Mouse (Mus musculus) midbrain, embryonic 15.5 days (tissue): ENCODE measurements around the gene Rsph14. TPM values are rescaled to one million over a fixed set of nuclear protein-coding genes. Genes with fewer than 3 reads are reported as not detected.
"Not testable (repeated sequence)": the region's sequence is repeated elsewhere in the genome, so short reads cannot be mapped to it uniquely, and the experiment has no call there.

Experiments
- ATAC-seq: fragments of 200-750 bp; cut with Nextera tagmentation; replicated peaks from 2 replicates; pipeline ENCODE4 v1.8.0; 2017; ENCODE audit warnings: moderate TSS enrichment
- H3K27ac ChIP-seq: fragments of 300-500 bp; sonication (generic); 2 replicates; pipeline ENCODE4 v1.5.1; 2015; ENCODE audit warnings: mild to moderate bottlenecking, inconsistent platforms
- H3K27me3 ChIP-seq: fragments of 300-500 bp; sonication (generic); replicated peaks from 2 replicates; pipeline ENCODE4 v1.6.1; 2015; ENCODE audit warnings: inconsistent platforms
- H3K36me3 ChIP-seq: fragments of 300-500 bp; sonication (generic); replicated peaks from 2 replicates; pipeline ENCODE4 v1.6.1; 2015; ENCODE audit warnings: inconsistent platforms
- H3K4me1 ChIP-seq: fragments of 300-500 bp; sonication (generic); 2 replicates; pipeline ENCODE4 v1.6.1; 2015; ENCODE audit warnings: inconsistent platforms
- H3K4me2 ChIP-seq: fragments of 300-500 bp; sonication (generic); 2 replicates; pipeline ENCODE4 v1.6.1; 2015; ENCODE audit warnings: inconsistent platforms, mild to moderate bottlenecking, moderate library complexity
- H3K4me3 ChIP-seq: fragments of 300-500 bp; sonication (generic); 2 replicates; pipeline ENCODE4 v1.5.1; 2015; ENCODE audit warnings: mild to moderate bottlenecking, inconsistent platforms
- H3K9ac ChIP-seq: fragments of 300-500 bp; sonication (generic); 2 replicates; pipeline ENCODE4 v1.6.1; 2015; ENCODE audit warnings: mild to moderate bottlenecking, inconsistent platforms
- H3K9me3 ChIP-seq: fragments of 300-500 bp; sonication (generic); 2 replicates; pipeline ENCODE4 v1.6.1; 2016; ENCODE audit warnings: inconsistent platforms
- WGBS: fragments of 180-500 bp; shearing (Covaris S2); methylation state at CpG from one replicate; pipeline ENCODE4 v1.1.7; 2015; ENCODE audit warnings: mixed read lengths; 5-methylcytosine and 5-hydroxymethylcytosine counted together
- polyA plus RNA-seq: library from polyadenylated mRNA; unstranded; fragments of >200 nt; fragmentation: Nextera tagmentation; extraction: Ambion mirVana; gene quantifications from 2 replicates; pipeline ENCODE4 v1.2.1, GENCODE M21; 2015

The Rsph14 gene
- polyA plus RNA-seq, 1 experiment from 2014 or later = 1.5 TPM

DNA sequence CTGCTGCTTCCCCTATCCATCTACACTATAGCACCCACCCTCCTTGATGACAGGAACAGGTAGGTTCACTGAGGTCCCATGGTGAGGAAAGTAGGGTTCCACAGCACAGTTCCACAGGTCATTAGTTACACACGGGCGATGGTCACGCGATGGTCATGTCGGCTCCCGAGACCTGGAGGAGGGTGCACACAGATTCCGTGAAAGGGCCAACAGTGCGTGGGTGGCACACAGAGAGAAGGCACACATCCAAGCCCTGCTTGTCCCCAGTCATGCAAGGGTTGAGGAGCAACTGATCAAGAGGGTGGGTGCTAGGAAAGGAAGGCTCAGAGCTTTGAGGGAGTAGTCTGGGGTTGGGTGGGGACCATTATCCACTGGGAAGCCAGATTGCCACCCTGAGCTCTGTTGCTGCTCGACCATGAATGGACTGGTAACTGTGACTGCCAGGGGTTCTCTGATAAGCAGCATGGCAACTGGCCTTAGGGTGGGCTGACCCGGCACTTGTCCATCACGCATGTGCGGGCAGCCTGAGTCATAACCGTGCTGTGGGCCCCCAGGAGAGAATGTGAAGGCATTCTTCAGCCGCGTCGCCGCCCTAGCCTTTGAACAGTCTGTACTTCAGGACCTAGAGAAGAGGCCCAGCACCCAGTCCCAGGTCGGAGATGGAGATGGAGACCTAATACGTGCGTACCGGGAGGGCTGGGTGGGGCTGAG lies 19.1 kb upstream of the Rsph14 start:
- no peak overlapping the region for H3K9ac ChIP-seq
- no peaks in the 10 kb centered on the region for H3K27me3 ChIP-seq
- no peak for ATAC-seq
- H3K9me3 ChIP-seq = no peaks in the 10 kb centered on the region
- 95% methylated on average over 21 of the region's 21 CpGs for WGBS
- H3K4me3 ChIP-seq = no peak overlapping the region
- H3K4me1 ChIP-seq = peaks cover 14% of the 10 kb centered on the region
- H3K27ac ChIP-seq = no peak overlapping the region
- no peak overlapping the region for H3K4me2 ChIP-seq
- H3K36me3 ChIP-seq = no peaks in the 10 kb centered on the region

DNA sequence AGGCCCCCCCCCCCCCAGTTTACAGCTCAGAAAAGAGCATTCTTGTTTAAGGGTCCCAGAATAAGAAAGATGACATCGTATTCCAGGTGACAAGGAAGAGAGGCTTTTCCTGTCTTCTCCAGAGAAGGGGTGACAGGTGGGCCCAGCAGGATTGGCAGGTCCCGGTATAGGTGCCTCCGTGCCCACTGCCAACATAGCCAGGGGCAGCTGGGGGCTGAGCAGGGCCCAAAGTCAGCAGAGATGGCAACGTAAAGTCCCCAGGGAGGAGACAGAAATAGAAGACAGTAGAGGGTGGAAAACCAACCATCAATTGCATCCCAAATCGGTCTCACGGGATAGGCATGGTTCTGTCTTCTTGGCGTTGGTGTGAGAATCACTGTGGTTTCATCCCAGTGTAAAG lies 16.3 kb upstream of the Rsph14 start:
- Histone ChIP-seq H3K4me1 (no peaks in the 10 kb centered on the region), H3K27me3 (no peaks in the 10 kb centered on the region), H3K9me3 (no peaks in the 10 kb centered on the region), H3K4me3 (no peak overlapping the region), H3K27ac (no peak overlapping the region), H3K4me2 (no peak overlapping the region), H3K36me3 (0 out of 2 replicates have a peak, but pooled peaks cover 4% of the 10 kb centered on the region), H3K9ac (no peak overlapping the region)
- WGBS = 91% methylated on average over 7 of the region's 7 CpGs
- no peak for ATAC-seq

DNA sequence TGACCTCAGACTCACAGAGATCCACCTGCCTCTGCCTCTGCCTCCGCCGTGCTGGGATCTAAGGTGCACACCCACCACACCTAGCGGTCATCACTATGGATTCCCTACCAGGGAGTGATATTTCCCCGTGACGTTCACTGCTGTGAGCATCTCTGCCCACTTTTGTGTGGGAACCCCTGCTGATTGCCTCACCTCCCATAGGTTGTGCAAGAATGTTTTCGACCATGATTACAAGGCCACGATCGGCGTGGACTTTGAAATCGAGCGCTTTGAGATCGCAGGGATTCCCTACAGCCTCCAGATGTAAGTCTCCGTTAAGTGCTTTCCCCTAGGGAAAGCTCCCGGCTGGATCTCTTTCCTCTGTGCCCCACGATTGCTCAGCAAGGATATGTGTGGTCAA lies 13.4 kb upstream of the Rsph14 start:
- Histone ChIP-seq H3K9me3 (no peaks in the 10 kb centered on the region), H3K4me3 (no peak overlapping the region), H3K4me2 (no peak overlapping the region), H3K36me3 (0 out of 2 replicates have a peak, but pooled peaks cover 4% of the 10 kb centered on the region), H3K9ac (no peak overlapping the region), H3K4me1 (peaks cover 4% of the 10 kb centered on the region; the same call in 1 of the 2 replicates), H3K27me3 (no peaks in the 10 kb centered on the region), H3K27ac (no peak overlapping the region)
- no peak for ATAC-seq
- 90% methylated on average over 15 of the region's 15 CpGs for WGBS

DNA sequence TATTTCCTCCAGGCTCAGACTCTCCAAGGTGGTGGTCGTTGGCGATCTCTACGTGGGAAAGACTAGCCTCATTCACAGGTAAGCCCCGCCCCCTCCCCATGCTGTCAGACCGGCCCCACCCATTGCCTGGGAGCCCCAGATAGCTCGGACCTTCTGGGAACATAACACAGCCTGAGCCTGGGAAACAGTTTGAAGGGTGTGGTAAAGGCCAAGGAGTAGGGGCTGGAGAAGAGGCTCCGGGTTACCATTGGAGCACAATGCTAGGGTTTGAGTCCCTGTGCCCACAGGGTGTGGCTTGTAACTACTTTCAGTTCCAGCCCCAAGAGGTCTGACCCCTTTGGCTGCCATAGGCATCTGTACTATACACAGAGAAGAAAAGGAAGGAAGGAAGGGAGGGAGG lies 12.1 kb upstream of the Rsph14 start:
- WGBS = 46% methylated on average over 7 of the region's 7 CpGs
- Histone ChIP-seq H3K27me3 (no peaks in the 10 kb centered on the region), H3K4me2 (no peak overlapping the region), H3K4me3 (no peak overlapping the region), H3K4me1 (peaks cover 4% of the 10 kb centered on the region; the same call in 1 of the 2 replicates), H3K27ac (no peak overlapping the region), H3K36me3 (0 out of 2 replicates have a peak, but pooled peaks cover 4% of the 10 kb centered on the region), H3K9me3 (no peaks in the 10 kb centered on the region), H3K9ac (no peak overlapping the region)
- no peak for ATAC-seq

DNA sequence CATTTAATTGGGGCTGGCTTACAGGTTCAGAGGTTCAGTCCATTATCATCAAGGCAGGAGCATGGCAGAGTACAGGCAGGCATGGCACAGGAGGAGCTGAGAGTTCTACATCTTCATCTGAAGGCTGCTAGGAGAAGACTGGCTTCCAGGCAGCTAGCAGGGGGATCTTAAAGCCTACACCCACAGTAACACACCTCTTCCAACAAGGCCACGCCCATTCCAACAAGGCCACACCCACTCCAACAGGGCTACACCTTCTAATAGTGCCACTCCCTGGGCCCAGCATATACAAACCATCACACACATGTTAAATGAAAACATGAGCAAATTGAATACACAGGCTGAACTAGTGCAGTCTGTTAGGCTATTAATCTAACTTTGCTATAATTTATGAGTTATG lies 9.7 kb upstream of the Rsph14 start:
- ATAC-seq, H3K27ac ChIP-seq, H3K4me3 ChIP-seq, H3K9me3 ChIP-seq, H3K27me3 ChIP-seq, H3K9ac ChIP-seq, H3K4me2 ChIP-seq, H3K36me3 ChIP-seq: not testable (repeated sequence)
- peaks cover 18% of the 10 kb centered on the region for H3K4me1 ChIP-seq
- WGBS = 24% methylated on average over 1 of the region's 1 CpGs

DNA sequence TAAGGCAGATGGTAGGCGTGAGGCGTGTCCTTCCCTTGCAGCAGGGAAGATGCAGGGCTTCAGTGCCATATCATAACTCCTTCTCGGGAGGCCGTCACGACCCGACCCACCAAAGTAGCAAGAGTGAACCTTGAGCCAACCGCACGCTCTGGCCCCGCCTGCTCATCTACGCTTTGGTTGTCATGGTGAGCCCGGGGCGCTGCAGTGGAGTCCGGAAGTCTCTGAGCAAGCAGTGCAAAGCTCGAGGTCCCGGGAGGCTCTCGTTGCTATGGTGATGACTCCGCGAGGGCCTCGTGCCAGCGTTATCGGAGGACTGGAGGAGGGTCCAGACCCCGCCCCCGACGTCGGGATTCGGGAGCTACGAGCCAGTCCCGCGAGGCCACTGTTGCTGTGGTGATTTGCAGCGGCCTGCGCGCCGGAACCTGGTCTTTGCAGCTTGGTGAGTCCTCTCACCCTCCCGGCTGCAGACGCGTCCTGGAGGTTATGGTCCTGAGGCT lies 4.5 kb upstream of the Rsph14 start, which contains the start of gene Rab36:
TSS of gene Rab36 (plus strand) at position 176 of the 497 bp plus-strand sequence.
- H3K27ac ChIP-seq = peak within 1 kb of the TSS; percentile 86
- peak; percentile 94 for ATAC-seq
- WGBS = under 1% methylated on average over 36 of the region's 36 CpGs

DNA sequence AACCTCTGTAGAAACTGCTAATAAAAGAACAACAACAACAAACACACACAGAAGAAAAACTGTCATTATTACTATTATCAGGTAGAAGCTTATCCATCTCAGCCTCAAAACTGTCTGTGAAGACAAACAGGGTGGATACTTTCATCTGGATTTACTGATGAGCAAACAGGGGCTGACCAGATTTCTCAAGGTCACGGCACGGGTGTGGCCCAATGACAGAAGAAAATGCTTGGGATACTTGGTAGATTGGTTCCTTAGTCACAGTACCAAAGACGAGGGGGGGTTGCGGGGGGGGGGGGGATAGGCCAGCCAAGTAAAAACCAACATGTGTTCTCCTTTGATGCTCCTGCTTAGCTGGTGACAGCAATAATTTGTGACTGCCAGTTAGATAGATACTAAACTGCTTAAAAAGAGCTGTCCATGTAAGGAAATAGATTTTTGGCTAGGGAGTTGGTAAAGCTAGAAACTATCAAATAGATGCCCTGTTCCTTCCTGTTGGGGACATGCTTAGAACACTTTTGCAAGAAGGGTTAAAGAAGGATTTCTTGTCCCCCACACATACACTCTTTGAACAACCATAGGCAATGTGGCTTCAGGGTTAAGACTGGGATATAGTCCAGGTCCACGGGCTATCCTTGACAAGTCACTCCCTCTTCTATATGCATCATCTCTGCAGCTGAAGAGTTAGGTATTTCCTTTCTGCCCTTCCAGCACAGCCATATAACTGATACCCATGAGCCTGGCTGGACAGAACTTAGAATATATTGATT lies 856 bp downstream of the Rsph14 start:
- no peaks in the 10 kb centered on the region for H3K9me3 ChIP-seq
- 77% methylated on average over 5 of the region's 5 CpGs for WGBS
- ATAC-seq = no peak
- no peak overlapping the region for H3K4me2 ChIP-seq
- peak overlapping the region; percentile 77; the same call in 1 of the 2 replicates for H3K27ac ChIP-seq
- peaks cover 38% of the 10 kb centered on the region for H3K4me1 ChIP-seq
- H3K9ac ChIP-seq = no peak overlapping the region
- H3K36me3 ChIP-seq = no peaks in the 10 kb centered on the region
- no peak overlapping the region for H3K4me3 ChIP-seq
- no peaks in the 10 kb centered on the region for H3K27me3 ChIP-seq

More for the DNA sequence above, 4.5 kb upstream of the Rsph14 start, which contains the start of gene Rab36:
- Histone ChIP-seq H3K27me3 (no peaks in the 10 kb centered on the region), H3K4me3 (peak within 1 kb of the TSS; percentile 44), H3K9ac (peak within 1 kb of the TSS; percentile 37), H3K9me3 (no peaks in the 10 kb centered on the region), H3K4me2 (peak within 1 kb of the TSS; percentile 65), H3K36me3 (no peaks in the 10 kb centered on the region), H3K4me1 (peaks cover 45% of the 10 kb centered on the region)

DNA sequence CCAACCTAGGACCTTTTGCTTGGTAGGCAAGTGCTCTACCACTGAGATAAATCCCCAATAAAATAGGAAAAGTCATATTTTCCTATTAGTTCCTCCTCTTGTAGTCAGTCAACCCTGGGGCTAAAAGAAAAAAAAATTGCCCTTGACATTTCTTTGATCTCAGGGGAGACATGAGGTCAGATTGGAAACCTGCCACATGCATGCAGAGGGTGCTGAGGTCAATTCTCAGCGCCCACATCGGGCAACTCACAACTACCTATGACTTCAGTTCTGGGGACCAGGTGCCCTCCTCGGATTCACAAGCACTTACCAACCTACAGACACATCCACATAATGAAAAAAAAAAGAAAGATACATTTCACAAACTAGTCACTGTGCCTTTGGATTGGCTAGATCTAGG lies 2.2 kb downstream of the Rsph14 start:
- Histone ChIP-seq H3K27me3 (no peaks in the 10 kb centered on the region), H3K4me1 (peaks cover 27% of the 10 kb centered on the region), H3K36me3 (no peaks in the 10 kb centered on the region), H3K9ac (no peak overlapping the region), H3K4me3 (no peak overlapping the region), H3K27ac (no peak overlapping the region), H3K4me2 (no peak overlapping the region), H3K9me3 (no peaks in the 10 kb centered on the region)
- WGBS = 85% methylated on average over 3 of the region's 3 CpGs
- no peak for ATAC-seq

DNA sequence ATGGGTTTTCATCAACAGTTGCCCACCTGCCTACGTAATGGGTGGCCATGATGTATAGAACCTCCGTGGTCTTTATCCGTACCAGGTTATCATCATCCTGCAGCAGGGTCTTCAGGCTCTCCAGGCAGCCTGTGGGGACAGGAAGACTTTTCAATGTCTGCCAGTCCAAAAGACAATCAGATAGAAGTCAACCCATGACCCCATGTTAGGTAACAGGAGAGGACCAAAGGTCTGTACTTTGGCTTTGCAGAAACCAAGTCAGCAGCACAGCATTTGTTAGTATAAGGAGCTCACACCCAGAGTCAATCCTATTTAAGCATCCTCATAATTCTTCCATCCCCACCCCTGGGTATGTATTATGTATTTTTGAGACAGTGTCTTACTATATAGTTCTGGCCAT lies 2.7 kb downstream of the Rsph14 start:
- H3K4me2 ChIP-seq = no peak overlapping the region
- H3K36me3 ChIP-seq = no peaks in the 10 kb centered on the region
- H3K27me3 ChIP-seq = no peaks in the 10 kb centered on the region
- H3K4me3 ChIP-seq = no peak overlapping the region
- WGBS = 94% methylated on average over 3 of the region's 3 CpGs
- H3K9me3 ChIP-seq = no peaks in the 10 kb centered on the region
- H3K27ac ChIP-seq = no peak overlapping the region
- H3K9ac ChIP-seq = no peak overlapping the region
- H3K4me1 ChIP-seq = peaks cover 27% of the 10 kb centered on the region
- ATAC-seq = no peak

DNA sequence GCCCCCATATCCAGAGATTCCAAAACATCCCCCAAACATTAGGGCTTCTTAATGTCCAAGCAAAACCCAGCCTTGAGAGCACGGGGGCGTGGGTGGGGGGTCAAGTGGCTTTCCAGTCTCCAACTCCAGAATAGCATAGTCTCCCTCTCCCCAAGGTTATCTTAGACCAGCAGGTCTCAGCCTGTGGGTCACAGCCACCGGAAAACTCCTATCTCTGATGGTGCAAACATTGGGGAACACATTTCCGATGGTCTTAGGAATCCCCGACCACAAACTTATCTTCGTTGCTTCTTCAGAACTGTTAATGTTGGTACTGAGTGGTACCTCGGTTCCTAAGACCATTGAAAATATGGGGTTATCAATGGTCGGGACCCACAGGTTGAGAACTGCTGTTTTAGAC lies 3.6 kb downstream of the Rsph14 start:
- Histone ChIP-seq H3K4me2 (no peak overlapping the region), H3K4me1 (peaks cover 27% of the 10 kb centered on the region), H3K4me3 (no peak overlapping the region), H3K9ac (no peak overlapping the region), H3K27me3 (no peaks in the 10 kb centered on the region), H3K9me3 (no peaks in the 10 kb centered on the region), H3K27ac (no peak overlapping the region), H3K36me3 (no peaks in the 10 kb centered on the region)
- ATAC-seq = no peak
- 89% methylated on average over 8 of the region's 8 CpGs for WGBS

DNA sequence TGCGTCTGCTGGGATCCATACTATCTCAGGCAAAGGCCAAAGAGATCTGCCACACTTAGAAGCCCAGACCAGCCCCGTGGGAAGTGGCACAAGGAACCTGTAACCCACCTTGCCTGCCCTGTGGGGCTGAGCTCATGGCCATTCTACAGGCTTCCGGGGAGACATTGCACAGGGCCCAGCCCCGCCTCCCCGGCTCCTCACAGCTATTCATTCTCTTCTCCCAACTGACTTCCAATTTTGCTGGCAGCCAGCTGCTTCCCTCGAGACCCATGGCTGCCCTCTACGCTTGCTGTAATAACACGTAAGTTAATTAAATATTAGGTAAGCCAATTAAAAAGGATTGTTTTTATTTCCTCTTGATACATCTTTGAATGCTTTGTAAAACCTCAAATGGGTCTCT lies 5.9 kb downstream of the Rsph14 start:
- no peaks in the 10 kb centered on the region for H3K9me3 ChIP-seq
- no peak overlapping the region for H3K27ac ChIP-seq
- 57% methylated on average over 8 of the region's 8 CpGs for WGBS
- H3K27me3 ChIP-seq = no peaks in the 10 kb centered on the region
- H3K9ac ChIP-seq = no peak overlapping the region
- no peaks in the 10 kb centered on the region for H3K36me3 ChIP-seq
- no peak for ATAC-seq
- peaks cover 6% of the 10 kb centered on the region for H3K4me1 ChIP-seq
- no peak overlapping the region for H3K4me2 ChIP-seq
- no peak overlapping the region for H3K4me3 ChIP-seq

DNA sequence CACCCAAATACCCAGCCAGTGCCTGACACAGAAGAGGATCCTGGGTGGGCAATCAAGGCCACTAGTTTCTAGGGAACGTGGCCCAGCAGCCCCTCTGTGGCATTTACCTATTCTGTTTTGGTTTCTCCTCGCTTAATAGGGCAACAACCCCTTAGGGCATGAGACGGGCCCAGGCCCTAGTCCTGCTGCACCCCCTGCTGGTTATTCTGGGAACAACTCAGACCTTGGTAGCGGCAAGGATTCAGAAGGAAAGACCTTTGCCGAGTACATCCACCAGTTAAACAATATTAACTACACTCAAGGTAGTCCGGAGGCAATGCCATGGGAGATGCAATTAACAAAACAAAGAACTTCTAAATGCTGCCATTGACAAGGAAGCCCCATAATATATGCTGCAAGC lies 11.2 kb downstream of the Rsph14 start:
- no peaks in the 10 kb centered on the region for H3K9me3 ChIP-seq
- no peak overlapping the region for H3K4me2 ChIP-seq
- no peak overlapping the region for H3K9ac ChIP-seq
- H3K4me1 ChIP-seq = no peaks in the 10 kb centered on the region
- no peak overlapping the region for H3K27ac ChIP-seq
- no peaks in the 10 kb centered on the region for H3K36me3 ChIP-seq
- no peaks in the 10 kb centered on the region for H3K27me3 ChIP-seq
- H3K4me3 ChIP-seq = no peak overlapping the region
- ATAC-seq = peak; percentile 57
- 20% methylated on average over 6 of the region's 6 CpGs for WGBS
